Mouse (Mus musculus) thymus, postnatal 25 days (tissue): ENCODE results near the gene Olfr1502.
"Not testable (repeated sequence)": the region's sequence is repeated elsewhere in the genome, so short reads cannot be mapped to it uniquely, and the experiment has no call there.

ENCODE experiments used
- DNase-seq: peaks from one replicate; pipeline ENCODE4 v3.0.0; 2022

Gene Olfr1502

DNA sequence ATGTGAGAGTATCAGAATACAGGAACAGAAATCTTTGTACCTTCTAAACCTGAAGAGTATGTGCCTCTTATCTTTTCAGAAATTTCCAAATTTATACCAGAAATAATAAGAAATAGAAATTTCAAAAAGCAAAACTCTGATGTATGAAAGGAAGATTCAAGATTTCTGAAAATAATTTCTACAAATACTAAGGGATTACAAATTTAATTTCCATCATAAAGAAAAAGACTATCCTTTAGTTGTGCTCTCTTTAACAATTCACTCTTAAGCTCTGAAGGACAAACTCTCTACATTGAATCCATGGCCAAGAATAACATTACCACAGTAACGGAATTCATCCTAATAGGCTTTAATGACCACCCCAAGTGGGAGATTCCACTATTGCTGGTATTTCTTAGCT, at the start of gene Olfr1502:
Gene Olfr1502 (plus strand): TSS at position 301 of the 400 bp plus-strand sequence.
- no peak for DNase-seq

- no peak for DNase-seq
These were observed 48.8 kb upstream of the Olfr1502 start for GRCm38 (mm10) chr19:13812823-13813222.

DNA sequence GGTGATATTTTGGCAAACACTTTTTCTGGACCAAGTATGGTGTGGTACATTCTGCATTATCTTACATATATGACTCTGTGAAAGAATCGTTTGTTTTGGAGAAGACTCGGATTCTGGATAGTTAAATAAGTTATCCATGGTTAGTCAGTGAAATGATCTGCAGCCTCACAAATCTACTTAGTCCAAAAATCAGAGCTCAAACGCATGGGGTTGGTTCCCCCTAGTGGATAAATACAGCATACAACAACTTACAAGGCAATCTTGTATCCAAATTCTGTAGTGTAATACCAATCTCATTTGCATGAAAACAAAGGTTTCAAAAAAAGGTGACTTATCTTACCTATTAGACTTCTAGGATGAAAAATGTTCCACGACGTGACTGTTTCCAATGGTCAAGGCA, 42.8 kb upstream of the Olfr1502 start:
- no peak for DNase-seq

GRCm38 (mm10) chr19:13819347-13819746, 42.2 kb upstream of the Olfr1502 start, which contains the start of gene Olfr1499:
Gene Olfr1499 (minus strand): TSS chr19:13819447.
- no peak for DNase-seq

DNA sequence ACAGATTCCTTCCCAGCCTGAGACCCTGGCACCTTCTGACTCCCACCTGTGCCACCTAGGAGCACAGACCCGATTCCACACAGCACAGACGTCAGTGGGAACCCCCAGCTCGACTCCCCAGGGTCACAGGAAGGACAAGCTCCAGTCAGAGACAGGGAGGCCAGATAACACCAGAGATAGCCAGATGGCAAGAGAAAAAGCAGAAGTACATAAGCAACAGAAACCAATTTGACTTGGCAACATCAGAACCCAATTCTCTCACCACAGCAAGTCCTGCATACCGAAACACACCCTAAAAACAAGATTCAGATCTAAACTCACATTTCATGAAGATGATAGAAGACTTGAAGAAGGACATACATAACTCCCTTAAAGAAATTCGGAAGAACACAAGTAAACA, 40.7 kb upstream of the Olfr1502 start:
- DNase-seq = no peak

- DNase-seq = no peak
These were observed 33.1 kb upstream of the Olfr1502 start for GRCm38 (mm10) chr19:13828447-13828846.

- no peak for DNase-seq
These were observed 31.2 kb upstream of the Olfr1502 start, which contains the start of gene Olfr1500 for GRCm38 (mm10) chr19:13830388-13830787. Gene Olfr1500 (minus strand): TSS chr19:13830488.

- DNase-seq = not testable (repeated sequence)
These were observed 11.0 kb upstream of the Olfr1502 start, which contains the start of gene Olfr1501 for GRCm38 (mm10) chr19:13850592-13850991. Gene Olfr1501 (minus strand): TSS chr19:13850692.

- DNase-seq = no peak
These were observed 36.2 kb downstream of the Olfr1502 start, which contains the start of gene Olfr1504 for GRCm38 (mm10) chr19:13897828-13898227. Gene Olfr1504 (minus strand): TSS chr19:13897928.
